Mouse (Mus musculus): ENCODE data around the gene 2810004N23Rik. TPM values are rescaled to one million over a fixed set of nuclear protein-coding genes. Genes with fewer than 3 reads are reported as not detected.
A peak's percentile ranks its signal among the peaks of the same experiment; 100 is the strongest.

2810004N23Rik gene
- polyA plus RNA-seq, 1 experiment from 2014 or later: 40.8 TPM

- H3K27ac ChIP-seq: no peak overlapping the region
- H3K4me3 ChIP-seq: peak overlapping the region; percentile 56
- peaks cover 23% of the 10 kb centered on the region for H3K4me1 ChIP-seq
- H3K9ac ChIP-seq: no peak overlapping the region
- peak overlapping the region; percentile 85 for H3K4me2 ChIP-seq
- ATAC-seq: peak; percentile 62
- peaks cover 86% of the 10 kb centered on the region for H3K27me3 ChIP-seq (replicated peaks)
- H3K9me3 ChIP-seq (replicated peaks): no peaks in the 10 kb centered on the region
- 2% methylated on average over 51 of the region's 51 CpGs for WGBS (ENCODE audit: insufficient replicate concordance)
- H3K36me3 ChIP-seq: no peaks in the 10 kb centered on the region
Observed at GRCm38 (mm10) chr8:124793172-124793651, 69.7 kb downstream of the 2810004N23Rik start.

DNA sequence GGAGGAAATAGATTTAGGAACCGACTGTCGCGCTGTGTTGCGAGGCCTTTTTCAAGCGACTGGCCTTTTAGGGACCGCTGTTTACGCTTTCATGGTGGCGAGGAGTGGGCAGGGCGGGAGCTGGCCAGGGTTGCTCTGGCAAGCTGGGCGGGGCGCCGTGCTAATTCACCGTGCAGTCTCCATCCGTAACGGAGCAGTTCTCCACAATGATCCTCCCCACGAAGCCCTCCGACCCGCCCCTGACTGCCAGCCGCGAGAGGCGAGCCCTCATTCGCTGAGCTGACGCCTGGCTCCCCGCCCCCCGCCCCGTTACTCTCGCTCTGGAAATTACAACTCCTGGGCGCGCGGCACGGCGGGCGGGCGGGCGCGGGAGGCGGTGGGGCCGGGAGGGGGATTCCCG, 70.2 kb downstream of the 2810004N23Rik start, which contains the start of gene Trim67:
Gene Trim67 (plus strand): TSS at position 385 of the 400 bp plus-strand sequence.
- Histone ChIP-seq H3K9ac (no peak within 1 kb of the TSS), H3K36me3 (no peaks in the 10 kb centered on the region), H3K9me3 (replicated peaks) (no peaks in the 10 kb centered on the region), H3K4me3 (peak within 1 kb of the TSS; percentile 56), H3K4me2 (peak within 1 kb of the TSS; percentile 85), H3K4me1 (peaks cover 23% of the 10 kb centered on the region), H3K27me3 (replicated peaks) (peaks cover 83% of the 10 kb centered on the region), H3K27ac (no peak within 1 kb of the TSS)
- under 1% methylated on average over 39 of the region's 39 CpGs for WGBS (ENCODE audit: insufficient replicate concordance)
- peak; percentile 54 for ATAC-seq

GRCm38 (mm10) chr8:124792186-124792585, 70.7 kb downstream of the 2810004N23Rik start:
- Histone ChIP-seq H3K27me3 (replicated peaks) (peaks cover 78% of the 10 kb centered on the region), H3K27ac (no peak overlapping the region), H3K9me3 (replicated peaks) (no peaks in the 10 kb centered on the region), H3K4me3 (peak overlapping the region; percentile 56), H3K9ac (no peak overlapping the region), H3K36me3 (no peaks in the 10 kb centered on the region), H3K4me2 (peak overlapping the region; percentile 85), H3K4me1 (peaks cover 23% of the 10 kb centered on the region)
- WGBS (ENCODE audit: insufficient replicate concordance): 3% methylated on average over 32 of the region's 32 CpGs
- no peak for ATAC-seq

DNA sequence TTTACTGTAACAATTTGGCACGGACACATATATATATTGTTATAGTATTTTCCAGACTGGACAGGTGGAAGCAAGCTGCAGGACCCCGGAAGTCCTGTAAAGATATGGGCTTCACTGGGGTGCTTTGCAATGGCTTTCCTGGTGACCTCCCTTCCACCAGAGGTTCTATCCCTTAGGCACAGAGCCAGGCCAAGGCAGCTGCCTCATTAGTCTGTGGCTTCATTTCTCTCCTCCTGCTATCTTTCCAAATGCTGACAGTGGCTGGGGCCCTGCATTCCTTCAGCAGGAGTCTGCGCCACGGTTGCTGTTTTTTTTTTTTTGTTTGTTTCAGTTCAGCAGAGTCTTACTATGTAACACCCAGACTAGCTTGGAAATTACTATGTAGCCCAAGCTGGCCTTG, 71.2 kb downstream of the 2810004N23Rik start:
- no peaks in the 10 kb centered on the region for H3K36me3 ChIP-seq
- H3K27ac ChIP-seq: no peak overlapping the region
- peak overlapping the region; percentile 85 for H3K4me2 ChIP-seq
- H3K27me3 ChIP-seq (replicated peaks): peaks cover 77% of the 10 kb centered on the region
- H3K4me1 ChIP-seq: peaks cover 23% of the 10 kb centered on the region
- H3K9ac ChIP-seq: no peak overlapping the region
- H3K4me3 ChIP-seq: no peak overlapping the region
- ATAC-seq: no peak
- 42% methylated on average over 4 of the region's 4 CpGs for WGBS (ENCODE audit: insufficient replicate concordance)
- H3K9me3 ChIP-seq (replicated peaks): no peaks in the 10 kb centered on the region

DNA sequence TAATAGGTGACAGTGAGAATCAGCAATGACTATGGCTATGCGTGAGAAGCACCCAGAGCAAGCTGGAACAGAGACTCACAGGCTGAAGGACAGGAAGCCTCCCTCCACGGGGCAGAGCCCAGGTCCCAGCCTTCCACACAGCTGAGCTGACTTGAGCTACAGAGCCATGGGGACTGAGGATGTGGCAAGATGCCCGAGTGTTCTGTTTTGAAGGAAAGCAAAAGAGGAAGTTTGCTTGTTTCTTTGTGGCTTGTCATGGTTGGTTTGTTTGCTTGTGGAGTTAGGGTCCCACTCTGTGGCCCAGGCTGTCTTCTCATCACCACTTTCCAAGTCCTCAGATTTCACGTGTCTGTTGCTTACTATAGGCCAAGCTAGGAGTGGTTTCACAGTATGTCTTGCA, 72.2 kb downstream of the 2810004N23Rik start:
- H3K4me2 ChIP-seq: no peak overlapping the region
- H3K4me1 ChIP-seq: peaks cover 23% of the 10 kb centered on the region
- H3K27me3 ChIP-seq (replicated peaks): peaks cover 77% of the 10 kb centered on the region
- no peak overlapping the region for H3K4me3 ChIP-seq
- ATAC-seq: no peak
- H3K9ac ChIP-seq: no peak overlapping the region
- H3K27ac ChIP-seq: no peak overlapping the region
- 25% methylated on average over 4 of the region's 4 CpGs for WGBS (ENCODE audit: insufficient replicate concordance)
- H3K9me3 ChIP-seq (replicated peaks): no peaks in the 10 kb centered on the region
- H3K36me3 ChIP-seq: no peaks in the 10 kb centered on the region

Other genes with a start within 250 kb of the 2810004N23Rik start
- gene 2310022B05Rik, start 199.8 kb downstream of the 2810004N23Rik start, polyA plus RNA-seq (2016; fragmentation: Nextera tagmentation; extraction: Ambion mirVana): 9.4 and 10.2 TPM in 2 replicates
- gene Ttc13, start 141.1 kb downstream of the 2810004N23Rik start, polyA plus RNA-seq (2016; fragmentation: Nextera tagmentation; extraction: Ambion mirVana): 32.4 and 35.4 TPM in 2 replicates
- gene Arv1, start 141.0 kb downstream of the 2810004N23Rik start, polyA plus RNA-seq (2016; fragmentation: Nextera tagmentation; extraction: Ambion mirVana): 13.3 TPM in 2 replicates
- gene Fam89a, start 111.3 kb downstream of the 2810004N23Rik start, polyA plus RNA-seq (2016; fragmentation: Nextera tagmentation; extraction: Ambion mirVana): 2.9 and 3.2 TPM in 2 replicates
- gene Trim67, start 70.0 kb downstream of the 2810004N23Rik start, polyA plus RNA-seq (2016; fragmentation: Nextera tagmentation; extraction: Ambion mirVana): 0.01 and 0.05 TPM in 2 replicates
- gene Gnpat, start 87 bp downstream of the 2810004N23Rik start, polyA plus RNA-seq (2016; fragmentation: Nextera tagmentation; extraction: Ambion mirVana): 62.3 and 66.2 TPM in 2 replicates
- 9.4 and 10.5 TPM in 2 replicates for gene Exoc8, start 34.6 kb upstream of the 2810004N23Rik start, polyA plus RNA-seq (2016; fragmentation: Nextera tagmentation; extraction: Ambion mirVana)
- 11.1 and 12.4 TPM in 2 replicates for gene Sprtn, start 34.8 kb upstream of the 2810004N23Rik start, polyA plus RNA-seq (2016; fragmentation: Nextera tagmentation; extraction: Ambion mirVana)
- gene Egln1, start 86.2 kb upstream of the 2810004N23Rik start, polyA plus RNA-seq (2016; fragmentation: Nextera tagmentation; extraction: Ambion mirVana): 4.3 TPM in 2 replicates
- 71.4 TPM in 2 replicates for gene Tsnax, start 149.9 kb upstream of the 2810004N23Rik start, polyA plus RNA-seq (2016; fragmentation: Nextera tagmentation; extraction: Ambion mirVana)
- 0.56 and 0.92 TPM in 2 replicates for gene Disc1, start 191.1 kb upstream of the 2810004N23Rik start, polyA plus RNA-seq (2016; fragmentation: Nextera tagmentation; extraction: Ambion mirVana)

Measured in liver, embryonic 12.5 days (tissue).